Mouse (Mus musculus): Measurements from ENCODE around the gene Cyren. TPM values are rescaled to one million over a fixed set of nuclear protein-coding genes. Genes with fewer than 3 reads are reported as not detected.

Gene Cyren
- polyA plus RNA-seq, 1 experiment from 2014 or later = 9.7 TPM

- Histone ChIP-seq H3K9me3 (ENCODE audit: control insufficient read depth, low read length) (no peaks in the 10 kb centered on the region), H3K27ac (ENCODE audit: low read depth, low read length) (peak within 1 kb of the TSS; percentile 75), H3K4me2 (ENCODE audit: low read length) (peak within 1 kb of the TSS; percentile 91), H3K4me3 (ENCODE audit: low read length) (peak within 1 kb of the TSS; percentile 73), H3K27me3 (replicated peaks; ENCODE audit: control insufficient read depth, insufficient read depth, low read length) (no peaks in the 10 kb centered on the region), H3K4me1 (ENCODE audit: control insufficient read depth, insufficient read depth, low read depth, low read length) (peaks cover 10% of the 10 kb centered on the region), H3K9ac (ENCODE audit: low read depth, low read length) (peak within 1 kb of the TSS; percentile 63), H3K36me3 (ENCODE audit: control insufficient read depth, insufficient read depth, low read length) (0 out of 2 replicates have a peak, but pooled peaks cover 5% of the 10 kb centered on the region)
- 0% methylated on average over 49 of the region's 64 CpGs for WGBS
- ATAC-seq = peak; percentile 96
Observed at GRCm38 (mm10) chr6:34910371-34911219, 32.7 kb upstream of the Cyren start, which contains the start of gene Wdr91. Gene Wdr91 (minus strand): TSS chr6:34910876.

GRCm38 (mm10) chr6:34909631-34910345 is 31.9 kb upstream of the Cyren start:
- Histone ChIP-seq H3K4me3 (ENCODE audit: low read length) (peak overlapping the region; percentile 73), H3K4me2 (ENCODE audit: low read length) (peak overlapping the region; percentile 91), H3K4me1 (ENCODE audit: control insufficient read depth, insufficient read depth, low read depth, low read length) (peaks cover 10% of the 10 kb centered on the region), H3K9me3 (ENCODE audit: control insufficient read depth, low read length) (no peaks in the 10 kb centered on the region), H3K27me3 (replicated peaks; ENCODE audit: control insufficient read depth, insufficient read depth, low read length) (no peaks in the 10 kb centered on the region), H3K27ac (ENCODE audit: low read depth, low read length) (peak overlapping the region; percentile 75), H3K36me3 (ENCODE audit: control insufficient read depth, insufficient read depth, low read length) (peaks cover 5% of the 10 kb centered on the region; the same call in 1 of the 2 replicates), H3K9ac (ENCODE audit: low read depth, low read length) (peak overlapping the region; percentile 63)
- no peak for ATAC-seq
- 39% methylated on average over 8 of the region's 8 CpGs for WGBS

- H3K9me3 ChIP-seq (ENCODE audit: control insufficient read depth, low read length) = no peaks in the 10 kb centered on the region
- H3K9ac ChIP-seq (ENCODE audit: low read depth, low read length) = no peak overlapping the region
- peaks cover 10% of the 10 kb centered on the region for H3K4me1 ChIP-seq (ENCODE audit: control insufficient read depth, insufficient read depth, low read depth, low read length)
- WGBS = 87% methylated on average over 18 of the region's 18 CpGs
- H3K27ac ChIP-seq (ENCODE audit: low read depth, low read length) = no peak overlapping the region
- no peak overlapping the region for H3K4me3 ChIP-seq (ENCODE audit: low read length)
- no peak overlapping the region for H3K4me2 ChIP-seq (ENCODE audit: low read length)
- ATAC-seq = no peak
- peaks cover 14% of the 10 kb centered on the region; the same call in 1 of the 2 replicates for H3K36me3 ChIP-seq (ENCODE audit: control insufficient read depth, insufficient read depth, low read length)
- no peaks in the 10 kb centered on the region for H3K27me3 ChIP-seq (replicated peaks; ENCODE audit: control insufficient read depth, insufficient read depth, low read length)
Observed at GRCm38 (mm10) chr6:34907696-34908260, 29.9 kb upstream of the Cyren start.

- 46% methylated on average over 2 of the region's 2 CpGs for WGBS
- Histone ChIP-seq H3K4me2 (ENCODE audit: low read length) (no peak overlapping the region), H3K9ac (ENCODE audit: low read depth, low read length) (no peak overlapping the region), H3K36me3 (ENCODE audit: control insufficient read depth, insufficient read depth, low read length) (peaks cover 17% of the 10 kb centered on the region; the same call in 1 of the 2 replicates), H3K4me3 (ENCODE audit: low read length) (no peak overlapping the region), H3K4me1 (ENCODE audit: control insufficient read depth, insufficient read depth, low read depth, low read length) (peaks cover 10% of the 10 kb centered on the region), H3K9me3 (ENCODE audit: control insufficient read depth, low read length) (no peaks in the 10 kb centered on the region), H3K27me3 (replicated peaks; ENCODE audit: control insufficient read depth, insufficient read depth, low read length) (no peaks in the 10 kb centered on the region), H3K27ac (ENCODE audit: low read depth, low read length) (no peak overlapping the region)
- no peak for ATAC-seq
Observed at GRCm38 (mm10) chr6:34907121-34907614, 29.3 kb upstream of the Cyren start.

GRCm38 (mm10) chr6:34906661-34907060 is 28.8 kb upstream of the Cyren start:
- Histone ChIP-seq H3K27ac (ENCODE audit: low read depth, low read length) (no peak overlapping the region), H3K9me3 (ENCODE audit: control insufficient read depth, low read length) (no peaks in the 10 kb centered on the region), H3K36me3 (ENCODE audit: control insufficient read depth, insufficient read depth, low read length) (peaks cover 17% of the 10 kb centered on the region; the same call in 1 of the 2 replicates), H3K9ac (ENCODE audit: low read depth, low read length) (no peak overlapping the region), H3K4me2 (ENCODE audit: low read length) (no peak overlapping the region), H3K4me3 (ENCODE audit: low read length) (no peak overlapping the region), H3K4me1 (ENCODE audit: control insufficient read depth, insufficient read depth, low read depth, low read length) (peaks cover 13% of the 10 kb centered on the region), H3K27me3 (replicated peaks; ENCODE audit: control insufficient read depth, insufficient read depth, low read length) (no peaks in the 10 kb centered on the region)
- WGBS = 86% methylated on average over 4 of the region's 4 CpGs
- no peak for ATAC-seq

- Histone ChIP-seq H3K4me1 (ENCODE audit: control insufficient read depth, insufficient read depth, low read depth, low read length) (peaks cover 13% of the 10 kb centered on the region), H3K27ac (ENCODE audit: low read depth, low read length) (no peak overlapping the region), H3K36me3 (ENCODE audit: control insufficient read depth, insufficient read depth, low read length) (peaks cover 17% of the 10 kb centered on the region; the same call in 1 of the 2 replicates), H3K4me2 (ENCODE audit: low read length) (no peak overlapping the region), H3K27me3 (replicated peaks; ENCODE audit: control insufficient read depth, insufficient read depth, low read length) (no peaks in the 10 kb centered on the region), H3K4me3 (ENCODE audit: low read length) (no peak overlapping the region), H3K9ac (ENCODE audit: low read depth, low read length) (no peak overlapping the region), H3K9me3 (ENCODE audit: control insufficient read depth, low read length) (no peaks in the 10 kb centered on the region)
- ATAC-seq = no peak
- 86% methylated on average over 2 of the region's 2 CpGs for WGBS
Observed at GRCm38 (mm10) chr6:34906125-34906524, 28.3 kb upstream of the Cyren start.

GRCm38 (mm10) chr6:34904361-34904760 is 26.5 kb upstream of the Cyren start:
- peaks cover 17% of the 10 kb centered on the region; the same call in 1 of the 2 replicates for H3K36me3 ChIP-seq (ENCODE audit: control insufficient read depth, insufficient read depth, low read length)
- no peaks in the 10 kb centered on the region for H3K9me3 ChIP-seq (ENCODE audit: control insufficient read depth, low read length)
- H3K4me2 ChIP-seq (ENCODE audit: low read length) = no peak overlapping the region
- no peak overlapping the region for H3K4me3 ChIP-seq (ENCODE audit: low read length)
- ATAC-seq = no peak
- H3K9ac ChIP-seq (ENCODE audit: low read depth, low read length) = no peak overlapping the region
- WGBS = 95% methylated on average over 6 of the region's 6 CpGs
- H3K27ac ChIP-seq (ENCODE audit: low read depth, low read length) = no peak overlapping the region
- peaks cover 7% of the 10 kb centered on the region for H3K4me1 ChIP-seq (ENCODE audit: control insufficient read depth, insufficient read depth, low read depth, low read length)
- H3K27me3 ChIP-seq (replicated peaks; ENCODE audit: control insufficient read depth, insufficient read depth, low read length) = no peaks in the 10 kb centered on the region

- no peak for ATAC-seq
- WGBS = 90% methylated on average over 10 of the region's 10 CpGs
- H3K9ac ChIP-seq (ENCODE audit: low read depth, low read length) = no peak overlapping the region
- H3K27ac ChIP-seq (ENCODE audit: low read depth, low read length) = no peak overlapping the region
- H3K9me3 ChIP-seq (ENCODE audit: control insufficient read depth, low read length) = no peaks in the 10 kb centered on the region
- H3K4me3 ChIP-seq (ENCODE audit: low read length) = no peak overlapping the region
- H3K4me1 ChIP-seq (ENCODE audit: control insufficient read depth, insufficient read depth, low read depth, low read length) = peaks cover 3% of the 10 kb centered on the region; the same call in 1 of the 2 replicates
- no peaks in the 10 kb centered on the region for H3K27me3 ChIP-seq (replicated peaks; ENCODE audit: control insufficient read depth, insufficient read depth, low read length)
- no peak overlapping the region for H3K4me2 ChIP-seq (ENCODE audit: low read length)
- H3K36me3 ChIP-seq (ENCODE audit: control insufficient read depth, insufficient read depth, low read length) = peaks cover 17% of the 10 kb centered on the region; the same call in 1 of the 2 replicates
Observed at GRCm38 (mm10) chr6:34903851-34904250, 26.0 kb upstream of the Cyren start.
